Mouse (Mus musculus) macrophage (primary cell): Measurements from ENCODE around the gene Dpm1. TPM values are rescaled to one million over a fixed set of nuclear protein-coding genes. Genes with fewer than 3 reads are reported as not detected.

Experiments
- H3K27ac ChIP-seq: fragments of 350-480 bp; formaldehyde crosslinking; 2 replicates; pipeline ENCODE4 v1.9.0; 2021
- H3K36me3 ChIP-seq: fragments of 350-480 bp; formaldehyde crosslinking; 2 replicates; pipeline ENCODE4 v1.9.0; 2021; ENCODE audit errors: inconsistent target
- H3K4me3 ChIP-seq: fragments of 350-480 bp; formaldehyde crosslinking; 2 replicates; pipeline ENCODE4 v1.9.0; 2021; ENCODE audit errors: inconsistent target
- H3K79me2 ChIP-seq: fragments of 350-480 bp; formaldehyde crosslinking; 2 replicates; pipeline ENCODE4 v1.9.0; 2021; ENCODE audit errors: inconsistent target
- WGBS: methylation state at CpG from one replicate; pipeline ENCODE4 v1.1.7; 2026; ENCODE audit warnings: inconsistent platforms; ENCODE audit not compliant: missing documents; 5-methylcytosine and 5-hydroxymethylcytosine counted together
- polyA plus RNA-seq: library from polyadenylated mRNA; stranded (reverse); fragments of 250-400 nt; gene quantifications from 3 replicates; pipeline ENCODE4 v1.2.4, GENCODE M21; 2018; ENCODE audit warnings: inconsistent platforms

The Dpm1 gene
- polyA plus RNA-seq, 1 experiment from 2014 or later: 208 TPM

DNA sequence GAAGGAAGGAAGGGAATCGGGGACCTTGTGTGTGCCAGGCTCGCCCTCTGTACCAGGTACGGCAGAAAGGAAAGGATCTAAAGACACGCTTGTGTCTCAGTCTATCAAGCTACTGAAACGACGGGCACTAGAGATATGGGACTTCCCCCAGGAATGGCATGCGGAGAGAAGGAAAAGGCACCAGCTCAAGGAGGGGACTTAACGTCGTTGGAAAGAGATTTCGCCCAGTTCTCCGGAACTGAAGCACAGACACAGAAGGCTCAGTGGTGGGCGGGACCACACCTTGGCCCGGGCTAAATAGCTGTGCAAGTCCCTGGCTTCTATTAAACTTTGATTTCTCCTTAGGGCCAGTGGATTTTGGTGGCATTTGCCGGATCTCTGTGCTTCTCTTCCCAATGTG is 68.4 kb downstream of the Dpm1 start:
- H3K36me3 ChIP-seq: no peaks in the 10 kb centered on the region
- no peak overlapping the region for H3K4me3 ChIP-seq
- no peak overlapping the region for H3K27ac ChIP-seq
- whole genome bisulfite sequencing: 11% methylated on average over 14 of the region's 14 CpGs
- no peaks in the 10 kb centered on the region for H3K79me2 ChIP-seq

DNA sequence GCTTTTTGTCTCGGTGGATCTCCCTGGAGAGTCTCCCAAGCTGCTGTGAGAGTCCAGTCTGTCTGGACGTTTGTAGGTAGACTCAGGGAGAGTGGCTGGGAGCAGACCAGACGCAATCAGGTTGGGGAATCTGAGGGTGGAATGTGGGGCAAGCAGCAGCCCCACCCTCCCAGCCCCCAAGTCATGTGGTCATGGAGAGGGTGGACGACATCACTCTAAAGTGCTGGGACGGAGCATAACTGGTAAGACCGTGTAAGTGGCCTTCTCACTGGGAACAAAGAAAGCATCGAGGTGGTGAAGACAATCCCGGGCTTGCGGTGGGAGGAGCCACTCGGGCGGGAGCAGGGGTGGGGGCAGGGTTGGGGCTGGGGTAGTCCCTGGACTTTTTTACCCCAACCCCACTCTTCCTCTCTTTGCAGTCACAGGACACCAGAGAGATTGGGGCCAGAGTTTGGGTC is 68.8 kb downstream of the Dpm1 start:
- Histone ChIP-seq H3K4me3 (no peak overlapping the region), H3K79me2 (no peaks in the 10 kb centered on the region), H3K36me3 (no peaks in the 10 kb centered on the region), H3K27ac (no peak overlapping the region)
- WGBS: 36% methylated on average over 11 of the region's 11 CpGs

DNA sequence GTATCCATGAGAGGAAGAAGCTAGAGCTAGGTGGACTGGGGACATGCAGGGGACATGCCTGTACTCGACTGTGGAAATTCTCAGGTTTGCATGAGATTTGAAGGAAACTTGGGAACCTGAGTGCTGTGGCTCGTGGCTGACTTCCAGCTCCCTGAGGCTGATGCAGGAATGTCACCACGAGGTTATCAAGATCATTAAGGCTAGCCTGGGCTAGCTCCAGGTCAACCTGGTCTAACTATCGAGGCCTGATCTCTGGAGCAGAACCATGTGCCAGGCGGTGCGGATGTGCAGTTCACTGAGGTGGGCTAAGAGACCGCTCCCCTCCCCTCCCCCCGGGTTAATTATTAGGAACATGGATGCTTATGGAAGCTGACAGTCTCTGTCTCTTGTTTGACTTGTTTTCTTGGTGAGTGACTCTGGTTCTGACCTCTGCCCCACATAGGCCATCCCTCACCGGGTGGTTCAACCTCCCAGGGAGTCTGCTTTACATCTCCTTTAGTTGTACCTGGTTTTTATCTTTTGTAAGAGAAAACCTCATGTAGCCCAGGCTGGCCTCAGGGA is 69.9 kb downstream of the Dpm1 start:
- H3K36me3 ChIP-seq: no peaks in the 10 kb centered on the region
- no peaks in the 10 kb centered on the region for H3K79me2 ChIP-seq
- WGBS: 88% methylated on average over 9 of the region's 9 CpGs
- no peak overlapping the region for H3K4me3 ChIP-seq
- no peak overlapping the region for H3K27ac ChIP-seq

Other genes with a start within 250 kb of the Dpm1 start
- not detected in 3 replicates for gene Ripor3, start 220.0 kb downstream of the Dpm1 start, polyA plus RNA-seq
- not detected in 3 replicates for gene Pard6b, start 149.6 kb downstream of the Dpm1 start, polyA plus RNA-seq
- 4.2 to 6.7 TPM (median 4.5 TPM) in 3 replicates for gene Adnp, start 23.5 kb downstream of the Dpm1 start, polyA plus RNA-seq
- gene Gm20716, start 227 bp downstream of the Dpm1 start, polyA plus RNA-seq: 32.7 to 38.4 TPM (median 32.8 TPM) in 3 replicates
- 4.4 to 5.9 TPM (median 5.8 TPM) in 3 replicates for gene Mocs3, start within 50 bp of the Dpm1 start, polyA plus RNA-seq
- gene Kcng1, start 51.1 kb upstream of the Dpm1 start, polyA plus RNA-seq: not detected in 3 replicates